Mouse (Mus musculus) limb, embryonic 10.5 days (tissue): ENCODE measurements around the gene Angptl3. TPM values are rescaled to one million over a fixed set of nuclear protein-coding genes. Genes with fewer than 3 reads are reported as not detected.

Experiments used
- DNase-seq: peaks from one replicate; pipeline ENCODE4 v3.0.0-alpha.2; 2017; ENCODE audit warnings: low spot score
- H3K27ac ChIP-seq: fragments of 300-500 bp; sonication (generic); 2 replicates; pipeline ENCODE4 v1.5.1; 2016; ENCODE audit warnings: mild to moderate bottlenecking
- H3K27me3 ChIP-seq: fragments of 300-500 bp; sonication (generic); 2 replicates; pipeline ENCODE4 v1.6.1; 2016; ENCODE audit warnings: low read depth, mild to moderate bottlenecking; ENCODE audit not compliant: poor library complexity, severe bottlenecking
- H3K36me3 ChIP-seq: fragments of 300-500 bp; sonication (generic); 2 replicates; pipeline ENCODE4 v1.6.1; 2016; ENCODE audit warnings: mild to moderate bottlenecking, moderate library complexity
- H3K4me1 ChIP-seq: fragments of 300-500 bp; sonication (generic); 2 replicates; pipeline ENCODE4 v1.6.1; 2016
- H3K4me3 ChIP-seq: fragments of 300-500 bp; sonication (generic); 2 replicates; pipeline ENCODE4 v1.5.1; 2016; ENCODE audit warnings: mild to moderate bottlenecking, moderate library complexity
- H3K9me3 ChIP-seq: fragments of 300-500 bp; sonication (generic); replicated peaks from 2 replicates; pipeline ENCODE4 v1.6.1; 2016; ENCODE audit warnings: mild to moderate bottlenecking
- WGBS: fragments of 180-500 bp; shearing (Covaris S2); methylation state at CpG from one replicate; pipeline ENCODE4 v1.1.7; 2016; 5-methylcytosine and 5-hydroxymethylcytosine counted together
- polyA plus RNA-seq: library from polyadenylated mRNA; unstranded; fragments of >200 nt; fragmentation: Nextera tagmentation; extraction: Ambion mirVana; gene quantifications from 2 replicates; pipeline ENCODE4 v1.2.1, GENCODE M21; 2016

The Angptl3 gene
- polyA plus RNA-seq, result 1.4 and 2.4 TPM in 2 replicates

DNA sequence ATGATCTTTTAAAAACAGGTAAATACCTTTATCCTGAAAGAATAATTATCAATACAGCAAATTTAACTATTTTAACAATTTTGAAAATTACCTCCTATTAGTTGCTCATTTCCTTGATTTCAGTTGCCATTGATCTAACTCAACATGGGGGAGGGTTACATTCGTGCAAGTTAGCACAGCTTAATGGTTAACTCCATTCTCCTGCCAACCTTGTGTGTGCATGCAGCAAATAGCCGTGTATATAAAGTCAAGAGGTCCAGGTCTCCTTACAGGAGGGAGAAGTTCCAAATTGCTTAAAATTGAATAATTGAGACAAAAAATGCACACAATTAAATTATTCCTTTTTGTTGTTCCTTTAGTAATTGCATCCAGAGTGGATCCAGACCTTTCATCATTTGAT, at the start of gene Angptl3:
Angptl3 (plus strand) TSS at position 269 of the 400 bp plus-strand sequence.
- peaks cover 17% of the 10 kb centered on the region for H3K36me3 ChIP-seq
- no peaks in the 10 kb centered on the region for H3K27me3 ChIP-seq
- H3K4me3 ChIP-seq, result no peak within 1 kb of the TSS
- no peaks in the 10 kb centered on the region for H3K9me3 ChIP-seq
- no peak for DNase-seq
- no peak within 1 kb of the TSS for H3K27ac ChIP-seq
- 91% methylated on average over 2 of the region's 2 CpGs for WGBS
- H3K4me1 ChIP-seq, result no peaks in the 10 kb centered on the region

DNA sequence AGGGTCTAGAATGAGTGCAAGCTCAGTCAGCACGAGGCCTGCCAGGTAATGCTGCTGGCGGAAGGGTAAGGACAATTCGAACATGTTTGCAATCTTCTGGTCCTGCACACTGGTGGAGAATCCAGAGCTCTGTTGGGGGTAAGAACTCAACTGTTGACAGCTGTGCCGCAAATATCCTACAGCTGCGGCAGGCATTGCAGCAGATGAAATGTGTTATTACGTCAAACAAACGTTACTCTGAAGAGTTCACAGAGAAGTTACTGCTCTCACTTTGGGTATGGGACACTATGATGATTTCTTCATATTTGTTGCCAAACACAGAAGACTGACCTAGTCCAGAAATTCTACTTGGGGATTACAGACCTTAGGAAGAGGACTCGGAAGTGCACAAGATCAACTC, 46.1 kb upstream of the Angptl3 start:
- peaks cover 6% of the 10 kb centered on the region; the same call in 1 of the 2 replicates for H3K4me1 ChIP-seq
- peaks cover 77% of the 10 kb centered on the region for H3K36me3 ChIP-seq
- H3K4me3 ChIP-seq, result no peak overlapping the region
- WGBS, result 94% methylated on average over 8 of the region's 8 CpGs
- no peak overlapping the region for H3K27ac ChIP-seq
- no peaks in the 10 kb centered on the region for H3K9me3 ChIP-seq
- no peaks in the 10 kb centered on the region for H3K27me3 ChIP-seq
- DNase-seq, result no peak

DNA sequence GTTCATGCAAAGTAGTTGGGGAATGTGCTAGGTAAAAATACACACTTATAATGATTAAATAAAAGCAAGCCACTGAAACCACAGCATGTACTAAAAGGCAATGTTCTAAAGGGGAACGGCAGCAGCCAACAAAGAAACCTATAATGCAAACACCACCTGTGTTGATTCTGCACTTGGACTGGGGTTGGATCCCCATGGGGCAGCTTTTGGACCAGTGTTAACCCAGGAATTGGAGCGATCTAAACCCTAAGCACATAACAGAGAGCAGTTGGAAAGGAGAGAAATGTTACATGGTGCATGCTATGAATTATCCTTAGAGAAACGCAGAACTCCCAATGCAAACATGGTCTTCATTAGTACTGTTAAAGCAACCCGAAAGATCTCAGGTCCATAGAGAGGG, 37.3 kb upstream of the Angptl3 start:
- Histone ChIP-seq H3K9me3 (no peaks in the 10 kb centered on the region), H3K4me3 (no peak overlapping the region), H3K27me3 (no peaks in the 10 kb centered on the region), H3K27ac (no peak overlapping the region), H3K4me1 (no peaks in the 10 kb centered on the region), H3K36me3 (peaks cover 55% of the 10 kb centered on the region)
- 92% methylated on average over 4 of the region's 4 CpGs for WGBS
- no peak for DNase-seq

DNA sequence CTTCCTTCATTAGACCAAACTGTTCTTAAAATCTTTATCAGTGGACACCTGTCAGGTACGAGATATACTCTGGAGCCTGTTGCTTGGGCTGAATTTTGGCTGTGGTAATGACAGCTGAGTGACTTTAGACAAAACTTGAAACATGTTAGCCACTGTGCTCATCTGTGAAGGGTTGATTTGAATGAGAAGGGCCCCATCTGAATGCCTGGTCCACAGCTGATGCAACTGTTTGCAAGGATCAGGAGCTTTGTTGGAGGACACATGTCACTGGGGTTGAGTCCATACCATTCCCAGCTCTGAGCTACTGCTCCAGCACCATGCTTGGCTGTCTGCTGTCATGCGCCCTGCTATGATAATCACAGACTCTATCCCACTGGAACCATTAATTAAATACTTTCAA, 25.2 kb upstream of the Angptl3 start:
- WGBS, result 91% methylated on average over 2 of the region's 2 CpGs
- Histone ChIP-seq H3K27me3 (no peaks in the 10 kb centered on the region), H3K4me1 (no peaks in the 10 kb centered on the region), H3K36me3 (peaks cover 74% of the 10 kb centered on the region), H3K9me3 (no peaks in the 10 kb centered on the region), H3K27ac (no peak overlapping the region), H3K4me3 (no peak overlapping the region)
- no peak for DNase-seq

DNA sequence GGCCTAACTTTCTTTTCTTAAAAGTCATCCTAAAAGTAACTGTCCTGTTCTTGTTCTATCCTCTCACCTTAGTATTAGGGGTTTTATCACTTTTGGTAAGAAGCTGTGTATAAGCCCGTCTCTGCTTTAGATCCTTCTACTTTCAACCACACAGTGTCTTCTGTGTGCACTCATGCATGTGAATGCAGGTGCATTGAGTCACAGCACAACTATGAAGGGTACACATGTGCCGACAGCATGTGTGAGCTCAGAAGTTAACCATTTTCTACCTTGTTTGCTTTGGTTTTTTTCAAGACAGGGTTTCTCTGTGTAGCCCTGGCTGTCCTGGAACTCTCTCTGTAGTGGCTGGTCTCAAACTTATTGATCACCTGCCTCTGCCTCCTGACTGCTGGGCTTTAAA, 24.4 kb upstream of the Angptl3 start:
- Histone ChIP-seq H3K9me3 (no peaks in the 10 kb centered on the region), H3K36me3 (peaks cover 77% of the 10 kb centered on the region), H3K27ac (no peak overlapping the region), H3K4me1 (no peaks in the 10 kb centered on the region), H3K4me3 (no peak overlapping the region), H3K27me3 (no peaks in the 10 kb centered on the region)
- no peak for DNase-seq
- 92% methylated on average over 2 of the region's 2 CpGs for WGBS

DNA sequence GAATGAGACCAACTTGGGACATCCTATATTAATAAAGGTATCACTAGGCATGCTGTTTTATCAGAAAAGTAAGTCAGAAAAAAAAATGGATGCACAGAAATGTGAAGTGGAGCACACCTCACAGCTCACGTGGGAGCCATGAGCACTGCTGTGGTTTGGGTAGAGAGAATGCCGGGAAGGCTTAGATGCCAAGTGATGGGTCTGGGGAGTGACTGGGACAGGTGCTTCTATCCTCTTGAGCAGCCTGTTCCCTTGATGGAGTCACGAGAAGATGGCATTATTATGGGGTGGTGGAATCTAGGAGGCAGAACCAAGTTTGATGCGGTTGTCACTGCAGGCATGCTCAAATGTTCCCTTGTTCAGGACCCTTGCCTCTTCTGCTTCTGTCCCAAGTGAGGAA, 19.7 kb upstream of the Angptl3 start:
- no peak for DNase-seq
- no peak overlapping the region for H3K27ac ChIP-seq
- no peak overlapping the region for H3K4me3 ChIP-seq
- H3K36me3 ChIP-seq, result peaks cover 82% of the 10 kb centered on the region
- WGBS, result 92% methylated on average over 4 of the region's 4 CpGs
- no peaks in the 10 kb centered on the region for H3K4me1 ChIP-seq
- no peaks in the 10 kb centered on the region for H3K9me3 ChIP-seq
- H3K27me3 ChIP-seq, result no peaks in the 10 kb centered on the region

DNA sequence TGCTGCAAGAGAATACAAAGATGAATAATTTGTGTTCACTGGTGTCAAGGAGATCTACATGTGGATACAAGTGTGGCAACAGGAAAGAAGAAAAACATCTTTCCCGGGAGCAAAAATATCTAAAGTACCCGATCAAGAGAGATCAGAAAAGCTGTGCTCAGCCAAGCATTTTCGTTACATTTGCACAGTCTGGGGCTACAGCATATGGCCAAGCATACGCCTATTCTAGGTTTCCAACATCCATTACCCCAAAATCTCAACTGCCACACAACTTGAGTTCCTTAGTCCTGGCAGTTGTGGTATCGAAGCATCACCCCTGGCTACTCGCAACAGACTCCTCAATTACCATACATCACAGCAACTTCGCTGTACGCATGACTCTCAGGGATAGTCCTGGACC, 8.5 kb upstream of the Angptl3 start:
- Histone ChIP-seq H3K4me3 (no peak overlapping the region), H3K36me3 (peaks cover 51% of the 10 kb centered on the region), H3K27me3 (no peaks in the 10 kb centered on the region), H3K27ac (no peak overlapping the region), H3K9me3 (no peaks in the 10 kb centered on the region), H3K4me1 (no peaks in the 10 kb centered on the region)
- DNase-seq, result no peak
- 97% methylated on average over 8 of the region's 8 CpGs for WGBS

DNA sequence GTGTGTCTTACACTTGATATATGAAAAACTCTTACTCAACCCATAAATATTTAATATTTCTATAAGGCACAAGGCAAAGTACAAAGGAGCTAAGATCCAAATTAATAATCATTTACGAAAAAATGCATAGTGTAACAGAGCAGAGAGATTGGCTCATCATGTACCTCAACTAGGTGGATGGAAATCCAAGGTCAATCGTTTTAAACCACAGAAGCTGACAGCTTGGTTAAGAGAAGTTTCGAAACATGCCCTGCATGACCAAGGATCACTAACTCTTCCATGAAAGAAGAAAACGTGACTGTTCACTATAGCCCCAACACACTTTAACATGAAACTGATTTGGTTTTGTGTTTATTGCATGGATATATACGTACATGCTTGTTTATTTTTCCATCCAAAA, 2.4 kb upstream of the Angptl3 start:
- Histone ChIP-seq H3K4me3 (no peak overlapping the region), H3K4me1 (no peaks in the 10 kb centered on the region), H3K27me3 (no peaks in the 10 kb centered on the region), H3K9me3 (no peaks in the 10 kb centered on the region), H3K36me3 (peaks cover 28% of the 10 kb centered on the region), H3K27ac (no peak overlapping the region)
- 96% methylated on average over 5 of the region's 5 CpGs for WGBS
- DNase-seq, result no peak

DNA sequence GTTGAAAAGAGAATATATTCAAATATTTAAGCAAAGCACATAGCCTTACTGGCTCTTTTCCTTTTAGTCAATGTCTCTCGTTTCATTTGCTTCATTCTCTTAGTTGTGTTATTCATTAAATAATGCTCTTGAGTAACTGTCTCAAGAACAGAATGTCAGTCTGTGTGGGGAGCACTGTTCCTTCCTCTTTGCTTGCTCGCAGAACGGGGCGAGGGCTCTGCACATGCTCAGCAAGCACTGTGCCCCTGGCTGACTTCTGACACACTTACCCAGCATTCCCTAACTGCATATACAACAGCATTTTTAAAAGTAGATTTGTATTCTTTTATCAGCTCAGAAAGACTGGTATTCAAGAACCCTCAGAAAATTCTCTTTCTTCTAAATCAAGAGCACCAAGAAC, 2.2 kb downstream of the Angptl3 start:
- peaks cover 6% of the 10 kb centered on the region; the same call in 1 of the 2 replicates for H3K36me3 ChIP-seq
- H3K27me3 ChIP-seq, result no peaks in the 10 kb centered on the region
- no peak overlapping the region for H3K27ac ChIP-seq
- H3K4me3 ChIP-seq, result no peak overlapping the region
- no peaks in the 10 kb centered on the region for H3K4me1 ChIP-seq
- no peak for DNase-seq
- no peaks in the 10 kb centered on the region for H3K9me3 ChIP-seq
- WGBS, result 90% methylated on average over 4 of the region's 4 CpGs

DNA sequence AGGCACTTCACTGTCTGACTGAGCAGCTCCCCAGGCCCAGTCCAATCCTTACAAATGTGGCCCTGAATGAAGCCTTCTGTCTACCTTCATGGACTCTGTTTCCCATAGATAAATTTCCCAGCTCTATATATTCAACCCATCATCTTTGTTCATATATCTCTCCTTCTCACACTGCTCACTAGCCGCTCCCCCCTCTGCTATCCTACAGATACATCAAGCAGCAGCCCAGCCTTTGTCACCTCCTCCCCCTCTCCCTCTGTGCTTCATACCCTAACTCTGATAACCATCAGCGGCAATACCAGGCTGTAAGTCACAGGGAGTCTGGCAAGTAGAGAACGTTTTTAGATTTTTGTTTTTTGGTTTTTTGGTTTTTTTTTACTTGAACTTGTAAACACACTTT, 14.1 kb downstream of the Angptl3 start:
- WGBS, result 84% methylated on average over 3 of the region's 3 CpGs
- Histone ChIP-seq H3K27me3 (no peaks in the 10 kb centered on the region), H3K27ac (no peak overlapping the region), H3K4me3 (no peak overlapping the region), H3K36me3 (peaks cover 79% of the 10 kb centered on the region), H3K9me3 (no peaks in the 10 kb centered on the region), H3K4me1 (no peaks in the 10 kb centered on the region)
- DNase-seq, result no peak

DNA sequence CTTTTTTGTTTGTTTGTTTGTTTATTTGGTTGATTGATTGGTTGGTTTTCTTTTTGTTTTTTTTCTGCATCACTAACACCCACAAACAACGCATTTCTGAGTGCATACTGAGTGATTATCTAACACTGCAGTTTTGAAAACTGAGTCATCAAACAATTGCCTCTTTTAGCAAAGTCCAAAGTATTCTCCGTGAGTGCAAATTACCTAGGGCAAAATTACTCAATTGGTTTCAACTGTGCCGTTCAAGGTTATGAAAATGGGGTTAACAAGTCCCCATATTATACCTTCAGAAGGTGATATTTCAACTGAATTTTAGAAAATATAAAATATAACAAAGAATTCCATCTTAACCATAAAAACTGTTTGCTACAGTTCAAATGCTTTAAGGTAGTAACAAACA, 15.7 kb downstream of the Angptl3 start:
- Histone ChIP-seq H3K9me3 (no peaks in the 10 kb centered on the region), H3K4me3 (no peak overlapping the region), H3K27ac (no peak overlapping the region), H3K27me3 (no peaks in the 10 kb centered on the region), H3K36me3 (peaks cover 78% of the 10 kb centered on the region), H3K4me1 (no peaks in the 10 kb centered on the region)
- DNase-seq, result no peak
- 94% methylated on average over 3 of the region's 3 CpGs for WGBS

DNA sequence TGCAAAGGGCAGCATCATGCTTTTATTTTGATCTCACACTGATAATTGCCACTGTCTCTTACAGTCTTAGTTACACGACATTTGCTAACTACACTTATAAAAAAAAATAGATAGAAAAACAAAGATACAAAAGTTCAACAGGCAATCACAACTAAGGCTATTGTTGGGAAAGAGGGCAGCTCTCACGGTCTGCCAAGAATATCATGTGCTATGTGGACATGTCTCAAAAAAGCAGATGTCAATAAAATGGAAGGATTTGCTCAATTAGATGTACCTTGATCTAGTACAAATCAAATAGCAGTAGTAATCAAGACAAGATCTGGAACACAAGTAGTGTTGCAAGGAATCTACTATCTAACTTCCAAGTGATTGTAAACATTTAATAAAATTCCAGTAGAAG, 17.8 kb downstream of the Angptl3 start:
- Histone ChIP-seq H3K4me3 (no peak overlapping the region), H3K27me3 (no peaks in the 10 kb centered on the region), H3K27ac (no peak overlapping the region), H3K9me3 (no peaks in the 10 kb centered on the region), H3K4me1 (no peaks in the 10 kb centered on the region), H3K36me3 (peaks cover 78% of the 10 kb centered on the region)
- 89% methylated on average over 2 of the region's 2 CpGs for WGBS
- DNase-seq, result no peak

DNA sequence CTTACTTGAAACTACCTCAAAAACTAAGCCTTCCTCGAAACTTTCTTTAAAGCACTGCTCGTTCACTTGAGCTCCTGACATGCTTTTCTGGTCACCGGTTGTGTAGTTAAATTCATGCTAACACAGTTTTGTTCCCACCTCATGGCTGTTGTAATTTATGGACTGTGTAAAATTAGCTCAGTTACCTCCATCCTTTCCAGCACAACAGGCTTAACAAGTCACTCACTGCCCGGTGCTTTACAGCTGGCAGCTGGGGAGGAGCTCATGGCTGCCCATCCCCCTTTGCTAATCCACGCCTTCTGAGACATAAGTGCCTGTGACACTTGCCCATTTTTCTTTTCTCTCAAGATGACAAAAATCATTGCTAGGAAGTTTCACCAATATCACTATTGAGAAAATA, 33.8 kb downstream of the Angptl3 start:
- H3K27me3 ChIP-seq, result no peaks in the 10 kb centered on the region
- peaks cover 79% of the 10 kb centered on the region for H3K36me3 ChIP-seq
- H3K4me1 ChIP-seq, result peaks cover 16% of the 10 kb centered on the region
- peak; percentile 41 for DNase-seq
- WGBS, result 47% methylated on average over 5 of the region's 5 CpGs
- no peak overlapping the region for H3K4me3 ChIP-seq
- H3K27ac ChIP-seq, result no peak overlapping the region; the same call in 1 of the 2 replicates
- H3K9me3 ChIP-seq, result no peaks in the 10 kb centered on the region

DNA sequence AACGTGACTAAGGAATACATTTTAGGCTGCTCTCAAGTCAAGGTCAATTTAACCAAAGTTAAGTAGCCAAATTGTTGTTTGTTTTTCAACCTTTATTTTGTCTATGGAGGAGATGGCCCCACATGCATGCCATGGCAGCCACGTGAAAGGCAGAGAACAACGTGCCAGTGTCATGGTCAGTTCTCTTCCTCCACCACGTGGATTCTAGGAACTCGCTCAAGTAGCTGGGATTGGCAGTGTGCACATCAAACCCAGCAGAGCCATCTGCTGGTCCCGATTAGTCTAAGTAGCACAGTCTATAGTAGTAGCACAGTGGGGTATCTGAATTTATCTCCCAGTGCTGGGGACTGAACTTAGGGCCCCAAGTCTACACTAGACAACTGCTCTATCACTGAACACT, 38.1 kb downstream of the Angptl3 start:
- 85% methylated on average over 6 of the region's 6 CpGs for WGBS
- H3K36me3 ChIP-seq, result peaks cover 84% of the 10 kb centered on the region
- no peak overlapping the region for H3K4me3 ChIP-seq
- H3K9me3 ChIP-seq, result no peaks in the 10 kb centered on the region
- H3K27me3 ChIP-seq, result no peaks in the 10 kb centered on the region
- no peak overlapping the region for H3K27ac ChIP-seq
- H3K4me1 ChIP-seq, result peaks cover 14% of the 10 kb centered on the region
- DNase-seq, result no peak
